Mouse (Mus musculus) stomach, embryonic 16.5 days (tissue): Measurements from ENCODE around the gene Wnt2b. TPM values are rescaled to one million over a fixed set of nuclear protein-coding genes. Genes with fewer than 3 reads are reported as not detected.

Experiments used
- ATAC-seq: fragments of 200-750 bp; cut with Nextera tagmentation; 2 replicates; pipeline ENCODE4 v1.8.0; 2017; ENCODE audit warnings: moderate number of reproducible peaks, moderate TSS enrichment; ENCODE audit not compliant: insufficient read depth, low FRiP score
- H3K27ac ChIP-seq: fragments of 300-500 bp; sonication (generic); 2 replicates; pipeline ENCODE4 v1.5.1; 2014; ENCODE audit warnings: low read length
- H3K27me3 ChIP-seq: fragments of 300-500 bp; sonication (generic); 2 replicates; pipeline ENCODE4 v1.6.1; 2014; ENCODE audit warnings: low read length, control low read depth, mixed read lengths; ENCODE audit not compliant: control insufficient read depth, insufficient read depth
- H3K36me3 ChIP-seq: fragments of 300-500 bp; sonication (generic); 2 replicates; pipeline ENCODE4 v1.6.1; 2014; ENCODE audit warnings: low read length; ENCODE audit not compliant: control insufficient read depth, insufficient read depth
- H3K4me1 ChIP-seq: fragments of 300-500 bp; sonication (generic); 2 replicates; pipeline ENCODE4 v1.6.1; 2014; ENCODE audit warnings: low read length, control low read depth, mixed read lengths; ENCODE audit not compliant: control insufficient read depth, insufficient read depth
- H3K4me2 ChIP-seq: fragments of 300-500 bp; sonication (generic); 2 replicates; pipeline ENCODE4 v1.6.1; 2014; ENCODE audit warnings: low read depth, low read length, mixed read lengths
- H3K4me3 ChIP-seq: fragments of 300-500 bp; sonication (generic); replicated peaks from 2 replicates; pipeline ENCODE4 v1.5.1; 2014; ENCODE audit warnings: mild to moderate bottlenecking, low read length
- H3K9ac ChIP-seq: fragments of 300-500 bp; sonication (generic); 2 replicates; pipeline ENCODE4 v1.6.1; 2014; ENCODE audit warnings: low read length
- H3K9me3 ChIP-seq: fragments of 300-500 bp; sonication (generic); replicated peaks from 2 replicates; pipeline ENCODE4 v1.6.1; 2016; ENCODE audit warnings: low read length, control low read depth; ENCODE audit not compliant: control insufficient read depth
- WGBS: fragments of 180-500 bp; shearing (Covaris S2); extraction: QIAGEN DNeasy Blood & Tissue Kit; methylation state at CpG from one replicate; pipeline ENCODE4 v1.1.7; 2014; 5-methylcytosine and 5-hydroxymethylcytosine counted together
- polyA plus RNA-seq: library from polyadenylated mRNA; unstranded; fragments of >200 nt; fragmentation: Nextera tagmentation; extraction: Ambion mirVana; gene quantifications from 2 replicates; pipeline ENCODE4 v1.2.1, GENCODE M21; 2015

Wnt2b gene
- polyA plus RNA-seq, 1 experiment from 2014 or later: 3.1 TPM

DNA sequence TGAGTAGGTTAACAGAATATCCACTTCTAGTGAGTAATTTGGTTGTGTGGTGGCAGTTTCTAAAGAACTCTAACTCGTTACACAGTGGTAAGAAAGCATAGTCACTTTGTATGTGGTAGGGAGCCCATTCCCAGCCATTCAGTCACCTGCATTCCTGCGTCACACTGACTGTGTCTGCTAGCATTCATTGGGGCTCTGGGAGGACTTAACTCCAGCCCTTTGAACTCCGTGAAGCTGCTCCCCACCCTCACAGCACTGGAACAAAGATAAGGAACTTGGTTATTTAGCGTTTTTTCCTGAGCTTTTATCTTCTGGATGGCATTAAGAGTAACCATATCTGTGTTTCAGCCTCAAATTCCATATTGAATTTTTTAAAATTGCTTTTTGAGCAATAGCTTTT is 23.4 kb downstream of the Wnt2b start:
- no peak overlapping the region for H3K4me2 ChIP-seq
- no peak overlapping the region for H3K9ac ChIP-seq
- peaks cover 11% of the 10 kb centered on the region; the same call in 1 of the 2 replicates for H3K4me1 ChIP-seq
- no peak overlapping the region for H3K27ac ChIP-seq
- no peaks in the 10 kb centered on the region for H3K27me3 ChIP-seq
- H3K4me3 ChIP-seq: no peak overlapping the region
- H3K9me3 ChIP-seq: no peaks in the 10 kb centered on the region
- H3K36me3 ChIP-seq: no peaks in the 10 kb centered on the region
- ATAC-seq: no peak
- 38% methylated on average over 4 of the region's 4 CpGs for WGBS

DNA sequence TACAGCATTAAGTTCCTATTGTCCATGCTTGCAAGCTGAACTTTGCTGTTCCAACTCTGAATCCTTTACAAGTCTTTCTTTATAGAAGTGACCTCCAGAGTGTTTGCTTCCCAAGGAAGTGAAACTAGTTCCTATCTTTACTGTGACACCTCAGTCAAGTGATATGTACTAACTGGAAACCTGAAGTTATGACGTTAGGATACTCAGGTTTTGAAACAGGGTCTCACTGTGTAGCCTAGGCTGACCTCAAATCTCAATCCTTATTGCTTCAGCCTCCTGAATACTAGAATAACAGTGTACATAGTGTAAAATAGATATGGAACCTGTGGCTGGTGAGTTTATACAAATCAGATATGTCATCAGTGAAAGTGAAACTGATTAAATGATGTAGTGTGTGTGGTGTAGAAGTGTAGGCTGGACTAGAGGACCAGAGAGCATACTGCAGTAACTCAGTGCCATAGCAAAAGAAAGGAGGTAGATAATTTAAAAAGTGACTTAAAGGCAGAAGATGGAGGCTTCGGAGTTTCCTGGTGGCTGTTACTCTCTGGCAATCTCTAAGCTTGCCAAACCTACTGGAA is 23.9 kb downstream of the Wnt2b start:
- Histone ChIP-seq H3K4me3 (no peak overlapping the region), H3K9me3 (no peaks in the 10 kb centered on the region), H3K4me2 (no peak overlapping the region), H3K27me3 (no peaks in the 10 kb centered on the region), H3K4me1 (peaks cover 6% of the 10 kb centered on the region; the same call in 1 of the 2 replicates), H3K9ac (no peak overlapping the region), H3K36me3 (no peaks in the 10 kb centered on the region), H3K27ac (no peak overlapping the region)
- WGBS: 82% methylated on average over 2 of the region's 2 CpGs
- no peak for ATAC-seq

DNA sequence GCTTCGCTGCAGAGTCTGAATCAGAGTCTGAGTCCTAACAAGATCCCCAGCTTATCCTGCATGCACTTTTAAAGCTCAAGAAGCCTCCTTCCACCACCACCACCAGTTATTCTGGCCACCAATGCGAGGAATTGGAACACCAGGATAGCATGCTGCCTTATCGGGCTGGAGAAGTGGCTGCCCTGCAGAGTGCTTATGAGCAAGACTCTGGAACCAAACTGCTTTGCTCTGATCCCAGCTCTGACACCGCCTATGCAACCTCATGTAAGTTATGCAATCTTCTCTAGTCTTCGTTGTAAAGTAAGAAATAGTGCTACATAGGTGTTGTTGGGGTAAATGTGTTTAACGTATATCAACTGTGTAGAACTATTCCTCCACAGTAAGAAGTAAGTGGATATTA is 32.3 kb downstream of the Wnt2b start:
- no peaks in the 10 kb centered on the region for H3K27me3 ChIP-seq
- WGBS: 95% methylated on average over 6 of the region's 6 CpGs
- peaks cover 9% of the 10 kb centered on the region; the same call in 1 of the 2 replicates for H3K36me3 ChIP-seq
- no peak overlapping the region for H3K4me2 ChIP-seq
- H3K9me3 ChIP-seq: no peaks in the 10 kb centered on the region
- no peak overlapping the region for H3K4me3 ChIP-seq
- no peaks in the 10 kb centered on the region for H3K4me1 ChIP-seq
- no peak overlapping the region for H3K27ac ChIP-seq
- no peak for ATAC-seq
- H3K9ac ChIP-seq: no peak overlapping the region

DNA sequence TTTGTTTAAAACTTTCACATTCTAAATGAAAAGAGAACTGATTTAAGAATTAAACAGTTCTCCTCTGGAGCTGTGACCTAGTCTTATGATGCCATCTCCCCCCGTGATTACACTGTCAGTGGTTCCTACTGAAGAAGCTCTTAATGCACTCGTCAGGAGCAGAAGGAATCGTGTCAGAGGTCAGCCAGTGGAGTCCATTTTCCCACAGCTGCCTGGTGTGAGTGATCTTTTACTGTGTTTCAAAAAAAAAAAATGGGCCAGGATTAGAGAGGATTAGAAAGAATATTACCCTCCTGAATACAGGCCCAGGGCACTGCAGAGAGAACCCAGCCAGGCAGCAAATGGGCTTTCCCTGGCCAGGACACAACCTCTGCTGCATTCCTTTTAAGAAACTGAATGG is 46.7 kb downstream of the Wnt2b start:
- no peak for ATAC-seq
- Histone ChIP-seq H3K27ac (no peak overlapping the region), H3K36me3 (0 out of 2 replicates have a peak, but pooled peaks cover 3% of the 10 kb centered on the region), H3K4me1 (no peaks in the 10 kb centered on the region), H3K4me3 (no peak overlapping the region), H3K27me3 (no peaks in the 10 kb centered on the region), H3K9ac (no peak overlapping the region), H3K4me2 (no peak overlapping the region), H3K9me3 (no peaks in the 10 kb centered on the region)
- 29% methylated on average over 3 of the region's 3 CpGs for WGBS

DNA sequence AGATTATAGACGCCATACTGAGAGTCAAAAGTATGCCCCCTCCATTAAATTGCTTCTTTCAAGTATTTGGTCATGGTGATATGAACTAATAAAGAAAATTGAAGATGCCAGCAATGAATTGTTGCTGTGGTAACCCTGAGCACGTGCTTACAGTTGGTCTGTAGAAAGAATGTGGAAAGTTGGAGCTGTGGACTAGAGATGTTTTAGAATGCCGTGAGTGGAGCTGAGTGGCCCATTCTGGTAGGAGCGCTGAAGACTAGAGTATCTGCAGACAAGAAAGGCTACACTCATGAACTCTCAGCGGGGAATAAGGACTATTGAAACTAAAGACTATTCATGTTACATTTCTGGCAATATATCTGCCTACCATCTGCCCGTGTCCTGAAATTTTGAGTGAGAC is 52.5 kb downstream of the Wnt2b start:
- H3K4me3 ChIP-seq: no peak overlapping the region
- no peaks in the 10 kb centered on the region for H3K36me3 ChIP-seq
- no peaks in the 10 kb centered on the region for H3K9me3 ChIP-seq
- ATAC-seq: no peak
- no peak overlapping the region for H3K9ac ChIP-seq
- H3K4me2 ChIP-seq: no peak overlapping the region
- WGBS: 91% methylated on average over 6 of the region's 6 CpGs
- H3K27me3 ChIP-seq: no peaks in the 10 kb centered on the region
- no peak overlapping the region for H3K27ac ChIP-seq
- no peaks in the 10 kb centered on the region for H3K4me1 ChIP-seq

DNA sequence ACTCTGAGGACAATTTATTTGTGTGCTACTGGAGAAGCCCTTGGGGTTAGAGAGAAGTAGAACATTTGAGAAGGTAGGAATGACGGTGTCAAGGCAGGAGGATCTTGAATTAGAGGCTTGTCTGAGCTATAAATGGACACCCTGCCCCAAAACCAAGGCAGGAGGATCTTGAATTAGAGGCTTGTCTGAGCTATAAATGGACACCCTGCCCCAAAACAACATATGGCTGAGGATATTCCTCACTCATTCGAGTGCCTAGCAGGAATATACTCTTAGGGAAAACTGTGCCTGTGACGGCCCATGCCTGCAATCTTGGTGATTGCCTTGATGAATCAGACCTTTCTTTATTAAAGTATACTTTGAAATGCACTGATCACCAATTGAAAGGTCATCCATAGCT is 55.7 kb downstream of the Wnt2b start:
- H3K4me1 ChIP-seq: no peaks in the 10 kb centered on the region
- no peaks in the 10 kb centered on the region for H3K36me3 ChIP-seq
- no peaks in the 10 kb centered on the region for H3K27me3 ChIP-seq
- no peak overlapping the region for H3K9ac ChIP-seq
- no peak overlapping the region for H3K4me3 ChIP-seq
- H3K4me2 ChIP-seq: no peak overlapping the region
- ATAC-seq: no peak
- H3K9me3 ChIP-seq: no peaks in the 10 kb centered on the region
- no peak overlapping the region for H3K27ac ChIP-seq
- WGBS: 93% methylated on average over 3 of the region's 3 CpGs

DNA sequence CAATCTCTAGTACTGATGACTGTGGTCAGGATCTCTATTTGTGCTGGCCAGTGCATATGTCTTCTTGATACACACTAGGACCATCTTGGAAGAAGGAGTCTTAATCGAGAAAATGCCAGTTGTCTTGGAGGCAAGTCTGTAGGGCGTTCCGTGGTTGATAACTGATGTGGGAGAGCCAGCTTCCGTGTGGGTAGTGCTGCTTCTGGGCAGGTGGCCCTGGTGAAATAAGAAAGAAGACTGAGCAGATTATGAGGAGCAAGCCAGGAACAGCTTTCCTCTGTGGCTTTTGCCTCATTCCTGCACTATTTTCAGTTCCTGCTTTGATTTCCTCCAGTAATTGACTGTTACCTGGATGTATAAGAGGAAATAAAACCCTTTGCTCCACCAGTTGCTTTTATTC is 56.3 kb downstream of the Wnt2b start:
- Histone ChIP-seq H3K9me3 (no peaks in the 10 kb centered on the region), H3K27ac (no peak overlapping the region), H3K4me3 (no peak overlapping the region), H3K4me2 (no peak overlapping the region), H3K27me3 (no peaks in the 10 kb centered on the region), H3K9ac (no peak overlapping the region), H3K36me3 (no peaks in the 10 kb centered on the region), H3K4me1 (no peaks in the 10 kb centered on the region)
- no peak for ATAC-seq
- WGBS: 87% methylated on average over 4 of the region's 4 CpGs

DNA sequence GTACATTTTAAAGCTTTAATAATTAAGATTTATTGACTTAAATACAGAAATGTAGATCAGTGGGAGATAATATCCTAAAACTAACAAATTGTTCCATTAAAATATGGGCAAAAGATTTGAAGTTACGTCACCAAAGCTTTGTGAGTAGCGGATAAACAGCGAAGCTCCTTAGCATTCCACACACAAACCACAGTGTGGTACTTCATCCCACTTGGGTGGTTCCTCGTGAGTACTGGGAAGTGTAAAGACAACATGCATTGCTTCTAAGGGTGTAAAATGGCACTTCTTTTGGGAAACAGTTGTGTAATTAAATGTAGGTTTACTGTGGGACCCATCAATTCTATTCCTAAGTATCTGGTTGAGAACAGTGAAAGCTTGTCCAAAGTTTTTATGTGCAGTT is 60.6 kb downstream of the Wnt2b start:
- ATAC-seq: no peak
- Histone ChIP-seq H3K36me3 (no peaks in the 10 kb centered on the region), H3K4me2 (no peak overlapping the region), H3K4me1 (no peaks in the 10 kb centered on the region), H3K9ac (no peak overlapping the region), H3K4me3 (no peak overlapping the region), H3K27me3 (no peaks in the 10 kb centered on the region), H3K9me3 (no peaks in the 10 kb centered on the region), H3K27ac (no peak overlapping the region)
- WGBS: 90% methylated on average over 4 of the region's 4 CpGs

DNA sequence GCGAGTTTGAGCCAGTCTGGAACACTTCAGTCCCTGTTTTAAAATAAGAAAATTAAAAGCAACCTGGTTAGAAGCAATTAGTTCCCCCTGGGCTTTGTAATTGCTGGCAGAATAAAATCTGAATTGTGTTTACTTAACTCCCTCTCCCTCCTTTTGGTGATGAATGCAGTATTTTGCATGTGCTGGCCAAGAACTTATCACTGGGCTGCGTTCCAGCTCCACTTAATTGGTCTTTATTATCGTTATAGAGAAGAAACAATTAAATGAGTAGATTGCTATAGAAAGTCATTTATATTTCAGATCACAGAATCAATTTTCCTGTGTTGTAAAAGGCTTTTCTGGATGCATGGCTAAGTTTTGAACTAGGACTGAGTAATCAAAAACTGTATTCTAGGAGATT is 65.6 kb downstream of the Wnt2b start:
- no peak overlapping the region for H3K9ac ChIP-seq
- H3K4me3 ChIP-seq: no peak overlapping the region
- no peaks in the 10 kb centered on the region for H3K4me1 ChIP-seq
- H3K4me2 ChIP-seq: no peak overlapping the region
- no peak overlapping the region for H3K27ac ChIP-seq
- no peaks in the 10 kb centered on the region for H3K27me3 ChIP-seq
- 79% methylated on average over 3 of the region's 3 CpGs for WGBS
- H3K9me3 ChIP-seq: no peaks in the 10 kb centered on the region
- 0 out of 2 replicates have a peak, but pooled peaks cover 3% of the 10 kb centered on the region for H3K36me3 ChIP-seq
- ATAC-seq: no peak
